Mouse (Mus musculus) small intestine, adult 2 months (tissue): ENCODE data around the gene Evi5.

Experiments used
- CTCF ChIP-seq: fragments of 200-500 bp; IDR thresholded peaks from 2 replicates; pipeline ENCODE4 v1.5.1; 2012; ENCODE audit warnings: low read depth, mild to moderate bottlenecking, control low read depth, inconsistent platforms, low read length, moderate library complexity, mixed read lengths; ENCODE audit not compliant: insufficient replicate concordance, insufficient read length; ENCODE audit errors: extremely low read depth
- POLR2A ChIP-seq: fragments of 200-500 bp; IDR thresholded peaks from 2 replicates; pipeline ENCODE4 v1.6.1; 2012; ENCODE audit warnings: low read depth, mild to moderate bottlenecking, control low read depth, inconsistent platforms, low read length, moderate library complexity

DNA sequence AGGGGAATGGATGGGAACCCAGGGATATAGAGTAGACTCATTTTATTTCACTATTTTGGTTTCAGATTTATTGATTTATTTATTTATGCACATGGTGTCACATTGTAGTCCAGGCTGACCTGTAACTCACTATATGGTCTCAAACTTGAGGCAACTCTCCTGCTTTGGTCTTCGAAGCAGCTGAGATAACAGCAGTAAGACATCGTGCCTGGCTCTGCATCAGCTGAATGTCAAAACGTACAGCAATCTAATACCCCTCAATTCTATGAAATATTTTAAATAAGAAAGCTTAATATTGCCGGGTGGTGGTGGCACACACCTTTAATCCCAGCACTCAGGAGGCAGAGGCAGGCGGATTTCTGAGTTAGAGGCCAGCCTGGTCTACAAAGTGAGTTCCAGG, 36.1 kb upstream of the Evi5 start:
- no peak for TF ChIP-seq CTCF
- no peak for TF ChIP-seq POLR2A
